Mouse (Mus musculus): ENCODE measurements around the gene Itpk1. TPM values are rescaled to one million over a fixed set of nuclear protein-coding genes. Genes with fewer than 3 reads are reported as not detected.

Itpk1 gene
- polyA plus RNA-seq, 1 experiment from 2014 or later: 8.9 TPM

- no peaks in the 10 kb centered on the region for H3K4me1 ChIP-seq (replicated peaks)
- no peak for ATAC-seq (ENCODE audit: insufficient number of reproducible peaks, insufficient read depth, low FRiP score, low TSS enrichment, low read depth)
- no peak overlapping the region for H3K27ac ChIP-seq
- no peak overlapping the region for H3K9ac ChIP-seq (replicated peaks)
- H3K9me3 ChIP-seq: no peaks in the 10 kb centered on the region
- no peaks in the 10 kb centered on the region; the same call in 1 of the 2 replicates for H3K36me3 ChIP-seq
- no peak overlapping the region for H3K4me2 ChIP-seq
- WGBS: 88% methylated on average over 9 of the region's 9 CpGs
- H3K4me3 ChIP-seq (replicated peaks): no peak overlapping the region
- no peaks in the 10 kb centered on the region for H3K27me3 ChIP-seq
Measured at GRCm38 (mm10) chr12:102586286-102586881, 118.3 kb downstream of the Itpk1 start.

GRCm38 (mm10) chr12:102585390-102585789 lies 119.3 kb downstream of the Itpk1 start:
- no peak overlapping the region for H3K4me3 ChIP-seq (replicated peaks)
- no peak overlapping the region for H3K27ac ChIP-seq
- 90% methylated on average over 3 of the region's 3 CpGs for WGBS
- no peak for ATAC-seq (ENCODE audit: insufficient number of reproducible peaks, insufficient read depth, low FRiP score, low TSS enrichment, low read depth)
- no peak overlapping the region for H3K9ac ChIP-seq (replicated peaks)
- no peaks in the 10 kb centered on the region for H3K27me3 ChIP-seq
- H3K4me1 ChIP-seq (replicated peaks): no peaks in the 10 kb centered on the region
- H3K9me3 ChIP-seq: no peaks in the 10 kb centered on the region
- no peak overlapping the region for H3K4me2 ChIP-seq
- no peaks in the 10 kb centered on the region; the same call in 1 of the 2 replicates for H3K36me3 ChIP-seq

DNA sequence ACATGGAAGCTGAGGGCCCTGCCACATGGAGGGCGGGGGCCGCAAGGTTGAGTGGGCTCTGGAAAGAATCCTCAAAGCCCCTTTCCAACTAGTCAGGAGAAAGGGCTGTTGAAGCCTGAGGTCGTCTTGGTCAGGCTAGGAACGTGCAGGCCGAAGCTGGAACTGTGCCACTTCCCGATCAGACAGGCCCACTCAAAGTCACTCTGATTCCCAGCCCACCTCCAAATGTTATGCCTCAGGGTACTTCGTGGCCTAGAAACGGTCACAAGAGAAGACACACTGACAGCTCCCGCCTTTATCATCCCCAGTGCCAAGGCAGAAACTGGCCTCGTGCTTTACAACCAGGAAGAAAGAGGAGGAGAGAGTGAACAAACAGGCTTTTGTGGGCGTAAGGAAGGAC lies 122.3 kb downstream of the Itpk1 start:
- 82% methylated on average over 11 of the region's 11 CpGs for WGBS

DNA sequence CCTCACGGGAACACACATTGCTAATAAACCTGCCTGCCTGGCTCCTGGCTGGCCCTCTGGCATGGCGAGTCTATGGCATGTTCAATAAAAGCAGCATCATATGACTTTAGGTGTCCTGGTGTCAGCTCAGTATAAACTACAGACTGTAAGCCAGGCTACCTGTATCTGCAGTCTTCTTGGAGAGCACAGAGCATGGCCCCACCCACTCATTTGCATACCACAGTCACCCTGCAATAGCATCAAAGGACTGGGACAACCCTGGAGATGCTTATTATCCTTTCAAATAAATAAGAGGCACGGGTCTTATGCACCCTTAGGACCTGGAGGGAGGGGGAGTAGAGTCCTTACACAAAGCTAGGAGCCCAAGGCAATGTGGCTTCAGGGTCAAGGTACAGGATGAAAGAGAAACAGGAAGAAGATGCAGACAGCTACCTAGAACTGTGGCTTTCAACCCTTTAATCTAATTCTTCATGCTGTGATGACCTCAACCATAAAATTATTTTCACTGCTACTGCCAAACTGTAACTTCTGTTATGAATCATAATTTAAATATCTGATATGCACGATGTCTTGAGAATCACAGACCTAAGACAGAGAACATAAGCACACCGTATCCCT lies 123.0 kb downstream of the Itpk1 start:
- no peak for ATAC-seq (ENCODE audit: insufficient number of reproducible peaks, insufficient read depth, low FRiP score, low TSS enrichment, low read depth)
- Histone ChIP-seq H3K27me3 (no peaks in the 10 kb centered on the region), H3K9ac (replicated peaks) (no peak overlapping the region), H3K4me3 (replicated peaks) (no peak overlapping the region), H3K4me1 (replicated peaks) (no peaks in the 10 kb centered on the region), H3K4me2 (no peak overlapping the region), H3K36me3 (peaks cover 8% of the 10 kb centered on the region; the same call in 1 of the 2 replicates), H3K27ac (no peak overlapping the region), H3K9me3 (no peaks in the 10 kb centered on the region)
- WGBS: 73% methylated on average over 5 of the region's 5 CpGs

More for the DNA sequence above, 122.3 kb downstream of the Itpk1 start:
- H3K4me1 ChIP-seq (replicated peaks): no peaks in the 10 kb centered on the region
- H3K27me3 ChIP-seq: no peaks in the 10 kb centered on the region
- no peak overlapping the region for H3K4me2 ChIP-seq
- no peak overlapping the region for H3K27ac ChIP-seq
- no peak for ATAC-seq (ENCODE audit: insufficient number of reproducible peaks, insufficient read depth, low FRiP score, low TSS enrichment, low read depth)
- H3K9me3 ChIP-seq: no peaks in the 10 kb centered on the region
- no peak overlapping the region for H3K9ac ChIP-seq (replicated peaks)
- peaks cover 6% of the 10 kb centered on the region; the same call in 1 of the 2 replicates for H3K36me3 ChIP-seq
- no peak overlapping the region for H3K4me3 ChIP-seq (replicated peaks)

GRCm38 (mm10) chr12:102579041-102579440 lies 125.7 kb downstream of the Itpk1 start:
- Histone ChIP-seq H3K9ac (replicated peaks) (no peak overlapping the region), H3K27me3 (no peaks in the 10 kb centered on the region), H3K4me1 (replicated peaks) (no peaks in the 10 kb centered on the region), H3K4me2 (no peak overlapping the region), H3K27ac (no peak overlapping the region), H3K9me3 (no peaks in the 10 kb centered on the region), H3K36me3 (peaks cover 8% of the 10 kb centered on the region; the same call in 1 of the 2 replicates), H3K4me3 (replicated peaks) (no peak overlapping the region)
- 69% methylated on average over 6 of the region's 6 CpGs for WGBS
- no peak for ATAC-seq (ENCODE audit: insufficient number of reproducible peaks, insufficient read depth, low FRiP score, low TSS enrichment, low read depth)

- H3K4me1 ChIP-seq (replicated peaks): no peaks in the 10 kb centered on the region
- H3K27me3 ChIP-seq: no peaks in the 10 kb centered on the region
- no peak overlapping the region for H3K27ac ChIP-seq
- H3K9ac ChIP-seq (replicated peaks): no peak overlapping the region
- no peaks in the 10 kb centered on the region for H3K9me3 ChIP-seq
- no peak for ATAC-seq (ENCODE audit: insufficient number of reproducible peaks, insufficient read depth, low FRiP score, low TSS enrichment, low read depth)
- no peak overlapping the region for H3K4me3 ChIP-seq (replicated peaks)
- H3K4me2 ChIP-seq: no peak overlapping the region
- 80% methylated on average over 10 of the region's 10 CpGs for WGBS
- H3K36me3 ChIP-seq: peaks cover 18% of the 10 kb centered on the region
Measured at GRCm38 (mm10) chr12:102576659-102577398, 127.9 kb downstream of the Itpk1 start.

DNA sequence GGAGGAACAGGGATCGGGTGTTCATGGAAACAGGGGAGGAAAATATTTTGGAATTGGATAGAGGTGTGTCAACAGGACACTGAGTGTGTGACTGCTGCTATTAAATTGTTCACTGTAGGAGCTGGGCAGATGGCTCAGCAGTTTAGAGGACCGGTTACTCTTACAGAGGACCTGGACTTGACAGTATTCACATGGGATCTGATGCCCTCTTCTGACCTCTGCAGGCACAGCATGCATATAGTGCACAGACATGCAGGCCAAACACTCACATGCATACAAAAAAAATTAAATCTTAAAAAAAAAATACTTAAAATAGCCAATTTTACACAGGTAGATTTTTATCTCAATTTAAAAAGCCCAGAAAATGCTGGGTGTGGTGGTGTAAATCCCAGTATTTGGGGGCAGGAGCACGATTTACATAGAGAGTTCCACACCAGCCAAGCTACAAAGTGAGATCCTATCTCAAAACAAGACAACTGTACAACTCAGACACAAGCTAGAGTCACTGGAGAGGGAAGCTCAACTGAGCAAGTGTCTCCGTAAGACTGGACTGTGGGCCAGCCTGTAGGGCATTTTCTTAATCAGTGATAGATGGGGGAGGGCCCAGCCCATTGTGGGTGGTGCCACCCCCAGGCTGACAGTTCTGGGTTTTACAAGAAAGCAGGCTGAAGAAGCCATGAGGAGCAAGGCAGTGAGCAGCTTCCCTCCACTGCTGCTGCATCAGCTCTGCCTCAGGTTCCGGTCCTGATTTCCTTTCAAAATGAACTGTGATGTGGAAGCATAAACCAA lies 129.0 kb downstream of the Itpk1 start:
- WGBS: 79% methylated on average over 5 of the region's 5 CpGs
- ATAC-seq (ENCODE audit: insufficient number of reproducible peaks, insufficient read depth, low FRiP score, low TSS enrichment, low read depth): no peak
- Histone ChIP-seq H3K36me3 (peaks cover 18% of the 10 kb centered on the region), H3K4me3 (replicated peaks) (no peak overlapping the region), H3K27me3 (no peaks in the 10 kb centered on the region), H3K4me1 (replicated peaks) (no peaks in the 10 kb centered on the region), H3K4me2 (no peak overlapping the region), H3K9ac (replicated peaks) (no peak overlapping the region), H3K27ac (no peak overlapping the region), H3K9me3 (no peaks in the 10 kb centered on the region)

- Histone ChIP-seq H3K4me2 (no peak overlapping the region), H3K4me3 (replicated peaks) (no peak overlapping the region), H3K4me1 (replicated peaks) (no peaks in the 10 kb centered on the region; the same call in 1 of the 2 replicates), H3K36me3 (peaks cover 25% of the 10 kb centered on the region), H3K9ac (replicated peaks) (no peak overlapping the region), H3K9me3 (no peaks in the 10 kb centered on the region), H3K27me3 (no peaks in the 10 kb centered on the region), H3K27ac (no peak overlapping the region)
- ATAC-seq (ENCODE audit: insufficient number of reproducible peaks, insufficient read depth, low FRiP score, low TSS enrichment, low read depth): no peak
- 83% methylated on average over 7 of the region's 7 CpGs for WGBS
Measured at GRCm38 (mm10) chr12:102573036-102573435, 131.7 kb downstream of the Itpk1 start.

- H3K4me3 ChIP-seq (replicated peaks): no peak overlapping the region
- ATAC-seq (ENCODE audit: insufficient number of reproducible peaks, insufficient read depth, low FRiP score, low TSS enrichment, low read depth): no peak
- 85% methylated on average over 9 of the region's 9 CpGs for WGBS
- no peak overlapping the region for H3K4me2 ChIP-seq
- peaks cover 22% of the 10 kb centered on the region for H3K36me3 ChIP-seq
- no peaks in the 10 kb centered on the region; the same call in 1 of the 2 replicates for H3K4me1 ChIP-seq (replicated peaks)
- no peaks in the 10 kb centered on the region for H3K9me3 ChIP-seq
- no peak overlapping the region for H3K9ac ChIP-seq (replicated peaks)
- no peak overlapping the region for H3K27ac ChIP-seq
- no peaks in the 10 kb centered on the region for H3K27me3 ChIP-seq
Measured at GRCm38 (mm10) chr12:102571666-102572065, 133.1 kb downstream of the Itpk1 start.

GRCm38 (mm10) chr12:102570734-102571133 lies 134.0 kb downstream of the Itpk1 start:
- peaks cover 22% of the 10 kb centered on the region for H3K36me3 ChIP-seq
- H3K27me3 ChIP-seq: no peaks in the 10 kb centered on the region
- H3K9me3 ChIP-seq: no peaks in the 10 kb centered on the region
- no peak for ATAC-seq (ENCODE audit: insufficient number of reproducible peaks, insufficient read depth, low FRiP score, low TSS enrichment, low read depth)
- H3K27ac ChIP-seq: no peak overlapping the region
- H3K4me3 ChIP-seq (replicated peaks): no peak overlapping the region
- no peaks in the 10 kb centered on the region; the same call in 1 of the 2 replicates for H3K4me1 ChIP-seq (replicated peaks)
- H3K4me2 ChIP-seq: no peak overlapping the region
- no peak overlapping the region for H3K9ac ChIP-seq (replicated peaks)
- WGBS: 78% methylated on average over 5 of the region's 5 CpGs

DNA sequence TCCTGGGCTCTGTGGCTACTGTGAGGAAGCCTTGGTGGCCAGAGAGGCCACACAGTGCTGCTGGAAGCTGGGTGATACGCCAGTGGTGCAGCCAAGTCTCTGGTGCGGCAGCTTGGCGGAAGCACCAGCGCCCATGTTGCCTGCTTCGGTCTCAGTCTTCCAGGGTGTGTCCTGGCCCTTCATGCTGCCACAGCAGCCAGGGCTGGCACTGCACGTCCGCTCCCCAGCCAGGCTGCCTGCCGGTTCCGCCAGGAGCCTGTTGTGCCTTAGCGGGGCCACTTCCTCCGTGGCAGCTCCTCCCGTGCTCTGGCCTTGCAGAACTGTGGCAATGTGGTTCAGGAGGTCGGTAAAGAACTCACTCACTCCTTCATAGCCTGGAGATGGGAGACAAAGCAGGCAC lies 134.6 kb downstream of the Itpk1 start:
- peaks cover 22% of the 10 kb centered on the region for H3K36me3 ChIP-seq
- WGBS: 90% methylated on average over 13 of the region's 13 CpGs
- H3K9me3 ChIP-seq: no peaks in the 10 kb centered on the region
- H3K27me3 ChIP-seq: no peaks in the 10 kb centered on the region
- no peak for ATAC-seq (ENCODE audit: insufficient number of reproducible peaks, insufficient read depth, low FRiP score, low TSS enrichment, low read depth)
- no peak overlapping the region for H3K27ac ChIP-seq
- H3K4me3 ChIP-seq (replicated peaks): no peak overlapping the region
- H3K4me2 ChIP-seq: no peak overlapping the region
- no peak overlapping the region for H3K9ac ChIP-seq (replicated peaks)
- no peaks in the 10 kb centered on the region; the same call in 1 of the 2 replicates for H3K4me1 ChIP-seq (replicated peaks)

All from limb, embryonic 12.5 days (tissue).